Mouse (Mus musculus): ENCODE measurements around the gene Scgb1b3. TPM values are rescaled to one million over a fixed set of nuclear protein-coding genes. Genes with fewer than 3 reads are reported as not detected.

Scgb1b3 gene
- polyA plus RNA-seq (2015; fragmentation: Nextera tagmentation; extraction: Ambion mirVana), result not detected in 2 replicates

DNA sequence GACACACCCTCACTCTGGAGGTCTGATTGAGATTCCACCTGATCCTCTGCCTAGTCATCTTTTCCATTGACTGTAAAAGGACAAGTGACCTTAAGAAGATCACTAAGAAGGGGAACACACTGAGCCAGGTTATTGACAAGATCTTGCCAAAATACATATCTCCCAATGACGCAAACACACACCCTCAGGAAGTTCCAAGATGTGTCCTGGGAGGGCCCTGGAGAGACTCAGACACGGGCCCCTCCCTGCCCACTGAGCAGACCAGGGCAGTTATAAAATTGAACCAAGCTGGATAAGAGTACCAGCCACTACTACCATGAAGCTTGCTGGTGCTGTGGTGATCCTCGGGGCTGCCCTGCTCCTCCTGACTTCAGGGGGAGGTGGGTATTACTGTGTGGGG, at the start of gene Scgb1b3:
Scgb1b3 (plus strand) TSS at position 301 of the 400 bp plus-strand sequence.

GRCm38 (mm10) chr7:31362022-31362560, 13.3 kb upstream of the Scgb1b3 start, which contains the start of gene Scgb2b3:
TSS of gene Scgb2b3 (minus strand) at chr7:31362072.

Other genes with a start within 250 kb of the Scgb1b3 start
- gene Scn1b, start 248.6 kb upstream of the Scgb1b3 start, polyA plus RNA-seq (2015; fragmentation: Nextera tagmentation; extraction: Ambion mirVana), result 18.3 and 21.0 TPM in 2 replicates
- gene Gramd1a, start 219.7 kb upstream of the Scgb1b3 start, polyA plus RNA-seq (2015; fragmentation: Nextera tagmentation; extraction: Ambion mirVana), result 31.3 TPM in 2 replicates
- not detected in 2 replicates for gene Scgb2b2, start 85.1 kb upstream of the Scgb1b3 start, polyA plus RNA-seq (2015; fragmentation: Nextera tagmentation; extraction: Ambion mirVana)
- not detected in 2 replicates for gene Scgb1b2, start 83.8 kb upstream of the Scgb1b3 start, polyA plus RNA-seq (2015; fragmentation: Nextera tagmentation; extraction: Ambion mirVana)
- gene Scgb2b3, start 13.5 kb upstream of the Scgb1b3 start, polyA plus RNA-seq (2015; fragmentation: Nextera tagmentation; extraction: Ambion mirVana), result not detected in 2 replicates

Measured in skeletal muscle tissue, postnatal 0 days (tissue).